Mouse (Mus musculus): ENCODE measurements around the gene Gm49450. TPM values are rescaled to one million over a fixed set of nuclear protein-coding genes. Genes with fewer than 3 reads are reported as not detected.

Gene Gm49450
- polyA plus RNA-seq, 1 experiment, result 0.22 TPM

GRCm38 (mm10) chr15:98897928-98898800 lies 55.2 kb downstream of the Gm49450 start, which contains the start of gene Dhh:
Gene Dhh, minus strand, starts transcription at chr15:98898540.
- no peaks in the 10 kb centered on the region for H3K79me2 ChIP-seq (ENCODE audit: control insufficient read depth, insufficient read depth)
- no peaks in the 10 kb centered on the region for H3K79me3 ChIP-seq (ENCODE audit: low read depth)
- H3ac ChIP-seq (ENCODE audit: control insufficient read depth, insufficient read length, low read depth), result no peak within 1 kb of the TSS
- H3K4me3 ChIP-seq (ENCODE audit: insufficient read depth, poor library complexity, severe bottlenecking), result no peak within 1 kb of the TSS
- H3K27me3 ChIP-seq (ENCODE audit: control insufficient read depth, insufficient read depth, insufficient read length), result peaks cover 15% of the 10 kb centered on the region
- TF ChIP-seq MAX (IDR thresholded peaks at IDR 0.05), result no peak
- no peak for TF ChIP-seq CEBPB (IDR thresholded peaks at IDR 0.05; ENCODE audit: low read depth)
- TF ChIP-seq USF1 (IDR thresholded peaks at IDR 0.05; ENCODE audit: low read depth), result no peak
- no peak for TF ChIP-seq CTCF (IDR thresholded peaks at IDR 0.05; ENCODE audit: control insufficient read depth, insufficient read depth, insufficient read length)
- TF ChIP-seq MYOG (IDR thresholded peaks at IDR 0.05; ENCODE audit: control insufficient read depth, extremely low read depth, insufficient read length), result no peak
- TF ChIP-seq MYOD1 (IDR thresholded peaks at IDR 0.05; ENCODE audit: control insufficient read depth, insufficient read length, low read depth), result no peak
- TF ChIP-seq FOSL1 (IDR thresholded peaks at IDR 0.05; ENCODE audit: insufficient read depth, low read length, poor library complexity, severe bottlenecking), result no peak
- H3K36me3 ChIP-seq (ENCODE audit: control insufficient read depth, insufficient read depth), result no peaks in the 10 kb centered on the region

DNA sequence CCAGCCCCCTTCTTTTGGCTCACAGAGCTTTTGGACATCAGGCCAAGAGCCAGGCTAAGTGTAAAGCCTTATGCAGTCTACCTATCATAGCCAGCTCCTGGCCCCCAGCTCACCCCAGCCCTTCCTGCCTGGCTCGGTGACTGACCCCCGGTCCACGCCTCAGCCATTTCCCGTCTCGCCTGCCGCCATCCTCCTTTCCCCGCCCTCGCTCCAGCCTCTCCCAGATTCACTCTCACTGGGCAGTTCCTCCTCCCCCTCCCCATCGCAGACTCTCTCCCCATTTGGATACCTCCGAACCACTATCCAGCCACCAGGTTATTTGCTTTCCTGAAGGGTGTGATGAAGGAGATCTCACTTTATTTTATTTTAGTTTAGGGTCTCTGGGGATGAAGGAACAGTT lies 55.9 kb downstream of the Gm49450 start:
- TF ChIP-seq FOSL1 (IDR thresholded peaks at IDR 0.05; ENCODE audit: insufficient read depth, low read length, poor library complexity, severe bottlenecking) (no peak), MYOD1 (IDR thresholded peaks at IDR 0.05; ENCODE audit: control insufficient read depth, insufficient read length, low read depth) (no peak), MYOG (IDR thresholded peaks at IDR 0.05; ENCODE audit: control insufficient read depth, extremely low read depth, insufficient read length) (no peak), USF1 (IDR thresholded peaks at IDR 0.05; ENCODE audit: low read depth) (no peak), MAX (IDR thresholded peaks at IDR 0.05) (no peak), CEBPB (IDR thresholded peaks at IDR 0.05; ENCODE audit: low read depth) (no peak)
- H3K36me3 ChIP-seq (ENCODE audit: control insufficient read depth, insufficient read depth), result no peaks in the 10 kb centered on the region
- H3ac ChIP-seq (ENCODE audit: control insufficient read depth, insufficient read length, low read depth), result no peak overlapping the region
- H3K79me2 ChIP-seq (ENCODE audit: control insufficient read depth, insufficient read depth), result no peaks in the 10 kb centered on the region
- H3K79me3 ChIP-seq (ENCODE audit: low read depth), result no peaks in the 10 kb centered on the region
- H3K27me3 ChIP-seq (ENCODE audit: control insufficient read depth, insufficient read depth, insufficient read length), result peaks cover 15% of the 10 kb centered on the region
- no peak overlapping the region for H3K4me3 ChIP-seq (ENCODE audit: insufficient read depth, poor library complexity, severe bottlenecking)

GRCm38 (mm10) chr15:98895635-98896589 lies 57.4 kb downstream of the Gm49450 start:
- no peaks in the 10 kb centered on the region for H3K79me2 ChIP-seq (ENCODE audit: control insufficient read depth, insufficient read depth)
- H3K27me3 ChIP-seq (ENCODE audit: control insufficient read depth, insufficient read depth, insufficient read length), result peaks cover 15% of the 10 kb centered on the region
- H3K79me3 ChIP-seq (ENCODE audit: low read depth), result no peaks in the 10 kb centered on the region
- no peaks in the 10 kb centered on the region for H3K36me3 ChIP-seq (ENCODE audit: control insufficient read depth, insufficient read depth)
- H3ac ChIP-seq (ENCODE audit: control insufficient read depth, insufficient read length, low read depth), result no peak overlapping the region
- TF ChIP-seq FOSL1 (IDR thresholded peaks at IDR 0.05; ENCODE audit: insufficient read depth, low read length, poor library complexity, severe bottlenecking) (no peak), CTCF (IDR thresholded peaks at IDR 0.05; ENCODE audit: control insufficient read depth, insufficient read depth, insufficient read length) (no peak), MYOD1 (IDR thresholded peaks at IDR 0.05; ENCODE audit: control insufficient read depth, insufficient read length, low read depth) (no peak), MAX (IDR thresholded peaks at IDR 0.05) (no peak), USF1 (IDR thresholded peaks at IDR 0.05; ENCODE audit: low read depth) (no peak), MYOG (IDR thresholded peaks at IDR 0.05; ENCODE audit: control insufficient read depth, extremely low read depth, insufficient read length) (no peak), CEBPB (IDR thresholded peaks at IDR 0.05; ENCODE audit: low read depth) (no peak)
- H3K4me3 ChIP-seq (ENCODE audit: insufficient read depth, poor library complexity, severe bottlenecking), result no peak overlapping the region

DNA sequence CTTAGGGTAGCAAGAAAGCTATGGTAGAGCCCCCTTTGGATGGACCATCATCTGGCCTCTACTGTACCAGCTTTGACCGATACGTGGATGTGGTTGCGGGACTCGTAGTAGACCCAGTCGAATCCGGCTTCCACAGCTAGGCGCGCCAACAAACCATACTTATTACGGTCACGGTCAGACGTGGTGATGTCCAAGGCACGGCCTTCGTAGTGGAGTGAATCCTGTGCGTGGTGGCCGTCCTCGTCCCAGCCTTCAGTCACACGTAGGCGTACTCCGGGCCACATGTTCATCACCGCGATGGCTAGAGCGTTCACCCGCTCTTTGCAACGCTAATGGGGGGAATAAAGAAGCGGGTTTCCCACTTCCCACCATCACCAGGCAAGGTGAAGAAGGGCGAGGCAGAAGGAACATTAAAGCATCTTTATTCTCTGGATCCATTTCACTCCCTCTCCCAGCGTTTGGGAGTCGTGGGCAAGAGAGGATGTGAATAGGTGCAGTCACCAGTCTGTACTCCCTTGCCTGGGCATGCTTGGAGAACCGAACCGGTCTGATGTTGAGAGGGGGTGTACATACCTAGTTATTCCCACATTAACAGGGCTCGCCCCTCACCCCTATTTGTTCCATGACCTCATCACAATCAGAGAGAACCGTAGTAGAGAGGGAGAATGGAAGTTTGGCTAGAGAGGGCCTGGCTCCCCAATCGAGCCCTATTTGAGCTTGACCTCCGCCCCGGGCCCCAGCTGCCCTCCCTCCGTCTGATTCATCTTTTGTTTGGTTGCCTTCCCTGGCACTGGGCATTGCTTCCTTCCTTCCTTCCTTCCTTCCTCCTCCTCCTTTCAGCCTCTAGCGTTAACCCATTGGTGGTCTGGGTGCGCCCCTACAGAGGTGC lies 58.4 kb downstream of the Gm49450 start:
- Histone ChIP-seq H3K4me3 (ENCODE audit: insufficient read depth, poor library complexity, severe bottlenecking) (no peak overlapping the region), H3ac (ENCODE audit: control insufficient read depth, insufficient read length, low read depth) (no peak overlapping the region), H3K79me2 (ENCODE audit: control insufficient read depth, insufficient read depth) (no peaks in the 10 kb centered on the region), H3K36me3 (ENCODE audit: control insufficient read depth, insufficient read depth) (no peaks in the 10 kb centered on the region), H3K27me3 (ENCODE audit: control insufficient read depth, insufficient read depth, insufficient read length) (peaks cover 15% of the 10 kb centered on the region), H3K79me3 (ENCODE audit: low read depth) (no peaks in the 10 kb centered on the region)
- TF ChIP-seq CEBPB (IDR thresholded peaks at IDR 0.05; ENCODE audit: low read depth), result no peak
- no peak for TF ChIP-seq MYOG (IDR thresholded peaks at IDR 0.05; ENCODE audit: control insufficient read depth, extremely low read depth, insufficient read length)
- TF ChIP-seq MYOD1 (IDR thresholded peaks at IDR 0.05; ENCODE audit: control insufficient read depth, insufficient read length, low read depth), result no peak
- no peak for TF ChIP-seq MAX (IDR thresholded peaks at IDR 0.05)
- TF ChIP-seq FOSL1 (IDR thresholded peaks at IDR 0.05; ENCODE audit: insufficient read depth, low read length, poor library complexity, severe bottlenecking), result no peak
- no peak for TF ChIP-seq CTCF (IDR thresholded peaks at IDR 0.05; ENCODE audit: control insufficient read depth, insufficient read depth, insufficient read length)
- TF ChIP-seq USF1 (IDR thresholded peaks at IDR 0.05; ENCODE audit: low read depth), result no peak
